Mouse (Mus musculus) heart, postnatal 25 days (tissue): ENCODE measurements at regions not wholly inside any gene's neighbourhood (a gene's known extent, or its start where the extent isn't known, plus 50 kb on each side); places are given as distances from the start of the nearest gene placed in this dataset.
"Not testable (repeated sequence)": the region's sequence is repeated elsewhere in the genome, so short reads cannot be mapped to it uniquely, and the experiment has no call there.

Experiments
- DNase-seq: peaks from one replicate; pipeline ENCODE4 v3.0.0; 2022; ENCODE audit warnings: low spot score
- intact Hi-C: fragments of 180-260 bp; cut with DNase I; formaldehyde crosslinking; loops from one replicate; pipeline ENCODE4 v1.15.1; 2025

DNA sequence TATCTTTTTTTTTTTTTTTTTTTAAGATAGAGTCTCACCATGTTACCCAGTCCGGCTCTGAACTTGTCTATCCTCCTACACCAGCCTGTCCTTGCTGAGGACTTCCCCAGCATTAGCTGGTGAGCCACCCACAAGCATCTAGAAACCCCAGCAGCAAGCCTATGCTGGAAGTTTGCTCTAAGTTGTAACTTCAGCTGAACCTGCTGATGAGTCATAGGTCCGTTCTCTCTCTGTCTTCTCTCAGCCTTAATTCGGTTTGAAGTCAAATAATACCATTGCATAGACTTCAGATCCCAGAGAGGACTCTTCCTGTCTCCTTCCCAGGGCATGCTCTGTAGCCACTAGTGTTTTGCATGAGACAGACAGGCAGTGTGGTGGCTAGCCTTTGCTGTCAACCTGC lies 68.3 kb upstream of the Myrip start:
- DNase-seq, result no peak
- intact Hi-C loops, result no loop called here

DNA sequence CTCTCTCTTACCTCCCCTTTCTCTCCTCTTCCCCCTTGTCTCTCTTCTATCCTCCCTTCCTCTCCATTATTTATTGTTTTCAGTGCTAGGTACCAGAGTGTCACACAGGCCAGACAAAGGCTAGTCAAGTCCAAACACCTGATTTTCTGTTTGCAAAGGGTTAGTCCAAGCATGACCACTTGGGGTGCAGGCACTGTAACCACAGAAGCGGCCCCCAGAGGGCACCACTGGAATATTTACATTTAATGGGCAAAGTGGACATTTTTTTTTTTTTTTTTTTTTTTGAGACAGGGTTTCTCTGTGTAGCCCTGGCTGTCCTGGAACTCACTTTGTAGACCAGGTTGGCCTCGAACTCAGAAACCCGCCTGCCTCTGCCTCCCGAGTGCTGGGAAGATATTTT lies 66.3 kb upstream of the Myrip start:
- not testable (repeated sequence) for DNase-seq
- intact Hi-C loops, result loop anchor here (5.0 kb wide), 1 partner anchor 142 kb away; no protein-coding TSS in a partner anchor

DNA sequence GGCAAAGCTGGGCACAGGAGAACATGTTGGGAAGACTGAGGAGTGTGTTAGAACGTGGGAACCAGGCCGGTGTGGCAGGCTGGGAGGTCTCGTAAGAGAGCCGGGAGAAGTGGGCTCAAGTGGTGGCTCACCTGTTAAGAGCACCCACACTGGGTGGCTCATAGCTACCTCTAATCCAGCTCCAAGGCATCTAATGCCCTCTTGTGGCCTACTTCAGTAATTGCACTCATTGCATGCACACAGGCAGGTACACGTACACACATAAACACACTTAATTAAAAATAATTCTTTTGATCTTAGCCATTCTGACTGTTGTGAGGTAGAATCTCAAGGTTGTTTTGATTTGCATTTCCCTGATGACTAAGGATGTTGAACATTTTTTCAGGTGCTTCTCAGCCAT lies 55.9 kb upstream of the Myrip start:
- intact Hi-C loops, result no loop called here
- DNase-seq, result no peak

DNA sequence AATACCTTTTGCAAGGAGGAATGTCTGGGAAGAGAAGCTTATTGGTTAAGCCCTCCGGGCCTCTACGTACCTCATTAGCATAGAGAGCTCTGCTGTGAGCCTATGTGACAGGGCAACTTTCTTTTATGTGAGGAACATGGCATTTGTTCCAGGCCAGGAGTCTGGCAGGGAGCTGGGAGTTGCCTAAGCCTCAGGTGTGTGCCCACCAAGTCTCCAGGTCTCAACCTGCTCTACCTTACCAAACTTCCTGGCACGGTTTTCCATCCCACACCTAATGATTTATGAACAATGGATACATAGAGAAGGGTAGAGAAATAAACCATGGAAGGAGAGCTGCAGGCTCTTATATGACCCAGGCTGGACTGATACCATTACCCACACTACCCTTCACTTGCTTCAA lies 52.6 kb upstream of the Myrip start:
- DNase-seq, result no peak
- intact Hi-C loops, result no loop called here
